Mouse (Mus musculus) C2C12 (cell line): ENCODE results near the gene Cpt1b. TPM values are rescaled to one million over a fixed set of nuclear protein-coding genes. Genes with fewer than 3 reads are reported as not detected.
A peak's percentile ranks its signal among the peaks of the same experiment; 100 is the strongest.

Source experiments
- H3K27me3 ChIP-seq: one replicate; pipeline ENCODE4 v1.6.1; 2011; ENCODE audit not compliant: control insufficient read depth, insufficient read depth, insufficient read length
- H3K36me3 ChIP-seq: one replicate; pipeline ENCODE4 v1.6.1; 2011; ENCODE audit not compliant: control insufficient read depth, insufficient read depth
- H3K4me3 ChIP-seq: one replicate; pipeline ENCODE4 v1.5.1; 2011; ENCODE audit warnings: mild to moderate bottlenecking, control low read depth; ENCODE audit not compliant: poor library complexity, insufficient read depth, severe bottlenecking
- H3K79me2 ChIP-seq: one replicate; pipeline ENCODE4 v1.6.1; 2011; ENCODE audit not compliant: control insufficient read depth, insufficient read depth
- H3K79me3 ChIP-seq: one replicate; pipeline ENCODE4 v1.6.1; 2011; ENCODE audit warnings: low read depth, control low read depth
- H3ac ChIP-seq: one replicate; pipeline ENCODE3; 2011; ENCODE audit warnings: low read depth; ENCODE audit not compliant: control insufficient read depth, insufficient read length
- CEBPB ChIP-seq: IDR thresholded peaks from one replicate; pipeline ENCODE4 v1.6.1; 2011; ENCODE audit warnings: low read depth, mild to moderate bottlenecking, control low read depth, moderate library complexity
- CTCF ChIP-seq: IDR thresholded peaks from one replicate; pipeline ENCODE4 v1.5.1; 2011; ENCODE audit not compliant: control insufficient read depth, insufficient read depth, insufficient read length
- FOSL1 ChIP-seq: IDR thresholded peaks from one replicate; pipeline ENCODE4 v1.8.0; 2011; ENCODE audit warnings: mild to moderate bottlenecking, low read length; ENCODE audit not compliant: poor library complexity, insufficient read depth, severe bottlenecking
- MAX ChIP-seq: IDR thresholded peaks from one replicate; pipeline ENCODE4 v1.6.1; 2011; ENCODE audit warnings: mild to moderate bottlenecking, control low read depth
- MYOD1 ChIP-seq: IDR thresholded peaks from one replicate; pipeline ENCODE4 v1.6.1; 2011; ENCODE audit warnings: low read depth; ENCODE audit not compliant: control insufficient read depth, insufficient read length
- MYOG ChIP-seq: IDR thresholded peaks from one replicate; pipeline ENCODE4 v1.6.1; 2011; ENCODE audit not compliant: control insufficient read depth, insufficient read length; ENCODE audit errors: extremely low read depth
- USF1 ChIP-seq: IDR thresholded peaks from one replicate; pipeline ENCODE4 v1.6.1; 2011; ENCODE audit warnings: low read depth, mild to moderate bottlenecking, control low read depth, moderate library complexity
- polyA plus RNA-seq: library from polyadenylated mRNA; unstranded; fragments of >200 nt; fragmentation: generic; extraction: Trizol; gene quantifications from one replicate; pipeline ENCODE4 v1.2.1, GENCODE M21; 2012; ENCODE audit warnings: missing spikeins

The Cpt1b gene
- polyA plus RNA-seq, 1 experiment = 2.5 TPM

DNA sequence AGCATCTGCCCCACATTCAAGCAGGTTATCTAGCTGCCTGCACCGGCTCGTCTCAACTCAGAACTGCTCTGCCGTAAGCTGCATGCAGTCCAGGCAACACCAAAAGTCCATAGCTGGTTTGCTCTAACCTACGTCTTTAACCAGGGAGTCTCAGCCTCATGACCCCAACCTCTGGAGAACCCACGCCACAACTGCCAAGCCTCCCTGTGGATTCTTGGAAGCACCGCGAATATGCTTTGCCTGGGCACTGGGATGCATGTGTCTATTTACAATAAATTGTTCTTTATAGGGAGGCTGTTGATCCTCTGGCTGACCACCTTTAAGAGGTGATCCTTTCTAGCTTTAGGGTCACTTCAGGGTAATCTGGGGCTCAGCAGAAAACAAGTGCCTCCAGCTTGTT, 53.1 kb downstream of the Cpt1b start:
- TF ChIP-seq MYOD1 (no peak), CTCF (no peak), FOSL1 (no peak), CEBPB (no peak), MYOG (no peak), USF1 (no peak), MAX (no peak)
- Histone ChIP-seq H3K27me3 (peaks cover 11% of the 10 kb centered on the region), H3K79me3 (peaks cover 13% of the 10 kb centered on the region), H3K79me2 (peaks cover 30% of the 10 kb centered on the region), H3ac (peak overlapping the region; percentile 74), H3K4me3 (peak overlapping the region; percentile 87), H3K36me3 (peaks cover 53% of the 10 kb centered on the region)

DNA sequence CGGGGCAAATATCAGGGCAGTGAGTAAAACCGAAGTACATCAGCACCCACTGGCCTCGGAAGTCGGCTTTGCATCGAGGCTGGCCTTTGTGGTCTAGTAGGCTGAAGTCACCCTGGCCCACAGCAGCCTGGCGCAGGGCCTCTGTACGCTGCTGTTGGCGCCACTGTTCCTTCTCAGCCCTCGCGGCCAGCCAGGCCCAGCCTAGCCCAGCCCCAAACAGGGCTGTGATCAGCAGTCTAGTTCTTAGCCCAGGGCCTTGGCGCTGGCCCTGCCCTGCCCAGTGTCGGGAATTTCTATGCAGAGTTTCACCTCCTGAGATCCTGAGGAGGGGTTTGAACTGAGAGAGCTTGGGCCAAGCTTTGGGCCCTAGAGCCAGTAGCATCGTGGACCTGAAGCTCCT, 53.6 kb downstream of the Cpt1b start:
- no peak for TF ChIP-seq MYOG
- no peak for TF ChIP-seq CEBPB
- TF ChIP-seq FOSL1 = no peak
- no peak for TF ChIP-seq MAX
- no peak for TF ChIP-seq MYOD1
- TF ChIP-seq CTCF = no peak
- TF ChIP-seq USF1 = no peak
- H3K79me2 ChIP-seq = peaks cover 30% of the 10 kb centered on the region
- no peak overlapping the region for H3ac ChIP-seq
- H3K36me3 ChIP-seq = peaks cover 58% of the 10 kb centered on the region
- H3K27me3 ChIP-seq = peaks cover 6% of the 10 kb centered on the region
- peaks cover 13% of the 10 kb centered on the region for H3K79me3 ChIP-seq
- H3K4me3 ChIP-seq = no peak overlapping the region

Other genes starting within 250 kb of the Cpt1b start
- 206 TPM for gene Plxnb2, start 245.1 kb downstream of the Cpt1b start, polyA plus RNA-seq
- 2.1 TPM for gene Dennd6b, start 229.4 kb downstream of the Cpt1b start, polyA plus RNA-seq
- gene Ppp6r2, start 214.3 kb downstream of the Cpt1b start, polyA plus RNA-seq = 18.4 TPM
- 143 TPM for gene Sbf1, start 110.6 kb downstream of the Cpt1b start, polyA plus RNA-seq
- gene Adm2, start 103.1 kb downstream of the Cpt1b start, polyA plus RNA-seq = 7.0 TPM
- gene Miox, start 91.5 kb downstream of the Cpt1b start, polyA plus RNA-seq = not detected
- 95.9 TPM for gene Lmf2, start 70.2 kb downstream of the Cpt1b start, polyA plus RNA-seq
- 185 TPM for gene Ncaph2, start 70.1 kb downstream of the Cpt1b start, polyA plus RNA-seq
- gene Sco2, start 52.0 kb downstream of the Cpt1b start, polyA plus RNA-seq = 47.6 TPM
- gene Tymp, start 48.8 kb downstream of the Cpt1b start, polyA plus RNA-seq = 3.4 TPM
- not detected for gene Odf3b, start 46.6 kb downstream of the Cpt1b start, polyA plus RNA-seq
- gene Klhdc7b, start 40.9 kb downstream of the Cpt1b start, polyA plus RNA-seq = not detected
- gene Syce3, start 15.4 kb downstream of the Cpt1b start, polyA plus RNA-seq = not detected
- gene C730034F03Rik, start 3.7 kb upstream of the Cpt1b start, polyA plus RNA-seq = 0.33 TPM
- 0.06 TPM for gene Gm44502, start 3.8 kb upstream of the Cpt1b start, polyA plus RNA-seq
- gene Chkb, start 4.0 kb upstream of the Cpt1b start, polyA plus RNA-seq = 47.1 TPM
- gene Mapk8ip2, start 28.1 kb upstream of the Cpt1b start, polyA plus RNA-seq = not detected
- gene Arsa, start 51.6 kb upstream of the Cpt1b start, polyA plus RNA-seq = 22.3 TPM
- gene Shank3, start 73.8 kb upstream of the Cpt1b start, polyA plus RNA-seq = 4.0 TPM
- not detected for gene Acr, start 142.5 kb upstream of the Cpt1b start, polyA plus RNA-seq
- gene Rabl2, start 166.1 kb upstream of the Cpt1b start, polyA plus RNA-seq = 24.3 TPM